Mouse (Mus musculus): ENCODE data around the gene Mosmo. TPM values are rescaled to one million over a fixed set of nuclear protein-coding genes. Genes with fewer than 3 reads are reported as not detected.
"Not testable (repeated sequence)": the region's sequence is repeated elsewhere in the genome, so short reads cannot be mapped to it uniquely, and the experiment has no call there.

The Mosmo gene
- polyA plus RNA-seq, 1 experiment from 2014 or later: 7.7 TPM

GRCm38 (mm10) chr7:120693831-120694375 is 16.5 kb downstream of the Mosmo start:
- Histone ChIP-seq H3K4me3 (replicated peaks; ENCODE audit: low read length) (no peak overlapping the region), H3K27ac (ENCODE audit: low read length) (no peak overlapping the region), H3K9me3 (replicated peaks; ENCODE audit: control insufficient read depth, low read length) (no peaks in the 10 kb centered on the region), H3K36me3 (ENCODE audit: control insufficient read depth, insufficient read depth, low read length) (peaks cover 4% of the 10 kb centered on the region; the same call in 1 of the 2 replicates), H3K4me2 (ENCODE audit: low read depth, low read length) (no peak overlapping the region), H3K4me1 (ENCODE audit: control insufficient read depth, insufficient read depth, low read length) (peaks cover 3% of the 10 kb centered on the region; the same call in 1 of the 2 replicates), H3K9ac (ENCODE audit: low read length) (no peak overlapping the region), H3K27me3 (ENCODE audit: control insufficient read depth, insufficient read depth, low read length) (no peaks in the 10 kb centered on the region)
- ATAC-seq (ENCODE audit: insufficient read depth, low FRiP score): no peak
- 98% methylated on average over 5 of the region's 5 CpGs for WGBS

GRCm38 (mm10) chr7:120695196-120695595 is 17.8 kb downstream of the Mosmo start:
- no peaks in the 10 kb centered on the region for H3K9me3 ChIP-seq (replicated peaks; ENCODE audit: control insufficient read depth, low read length)

DNA sequence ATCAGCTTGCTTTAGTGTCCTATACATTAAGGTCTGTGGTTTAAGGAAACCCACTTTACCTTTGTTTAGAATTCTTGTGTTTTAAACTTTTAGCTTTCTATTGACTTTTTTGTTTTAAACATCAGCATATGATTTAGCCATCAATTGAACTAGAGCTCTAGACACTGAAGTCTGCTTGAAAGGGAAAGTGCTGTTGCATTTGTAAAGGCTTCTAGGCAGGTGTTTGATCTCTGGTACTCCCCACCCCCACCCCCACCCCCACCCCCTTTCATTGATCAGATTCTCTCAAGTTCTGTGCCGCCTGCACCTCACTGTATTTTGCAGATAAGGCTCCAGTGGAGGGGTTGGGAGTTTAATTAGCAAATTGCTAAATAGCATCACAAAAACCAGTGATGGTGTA is 18.2 kb downstream of the Mosmo start:
- H3K36me3 ChIP-seq (ENCODE audit: control insufficient read depth, insufficient read depth, low read length): peaks cover 4% of the 10 kb centered on the region; the same call in 1 of the 2 replicates
- peaks cover 3% of the 10 kb centered on the region; the same call in 1 of the 2 replicates for H3K4me1 ChIP-seq (ENCODE audit: control insufficient read depth, insufficient read depth, low read length)
- no peak for ATAC-seq (ENCODE audit: insufficient read depth, low FRiP score)
- no peak overlapping the region for H3K27ac ChIP-seq (ENCODE audit: low read length)
- WGBS: 70% methylated on average over 1 of the region's 1 CpGs
- no peaks in the 10 kb centered on the region for H3K9me3 ChIP-seq (replicated peaks; ENCODE audit: control insufficient read depth, low read length)
- no peak overlapping the region for H3K9ac ChIP-seq (ENCODE audit: low read length)
- H3K27me3 ChIP-seq (ENCODE audit: control insufficient read depth, insufficient read depth, low read length): no peaks in the 10 kb centered on the region
- no peak overlapping the region for H3K4me2 ChIP-seq (ENCODE audit: low read depth, low read length)
- H3K4me3 ChIP-seq (replicated peaks; ENCODE audit: low read length): no peak overlapping the region

More at GRCm38 (mm10) chr7:120695196-120695595, 17.8 kb downstream of the Mosmo start:
- no peak overlapping the region for H3K4me3 ChIP-seq (replicated peaks; ENCODE audit: low read length)
- peaks cover 3% of the 10 kb centered on the region; the same call in 1 of the 2 replicates for H3K4me1 ChIP-seq (ENCODE audit: control insufficient read depth, insufficient read depth, low read length)
- no peak overlapping the region for H3K27ac ChIP-seq (ENCODE audit: low read length)
- no peak overlapping the region for H3K4me2 ChIP-seq (ENCODE audit: low read depth, low read length)
- H3K9ac ChIP-seq (ENCODE audit: low read length): no peak overlapping the region
- no peaks in the 10 kb centered on the region for H3K27me3 ChIP-seq (ENCODE audit: control insufficient read depth, insufficient read depth, low read length)
- WGBS: 26% methylated on average over 6 of the region's 6 CpGs
- ATAC-seq (ENCODE audit: insufficient read depth, low FRiP score): no peak
- peaks cover 4% of the 10 kb centered on the region; the same call in 1 of the 2 replicates for H3K36me3 ChIP-seq (ENCODE audit: control insufficient read depth, insufficient read depth, low read length)

GRCm38 (mm10) chr7:120696331-120696730 is 18.9 kb downstream of the Mosmo start:
- H3K27me3 ChIP-seq (ENCODE audit: control insufficient read depth, insufficient read depth, low read length): no peaks in the 10 kb centered on the region
- H3K4me1 ChIP-seq (ENCODE audit: control insufficient read depth, insufficient read depth, low read length): peaks cover 3% of the 10 kb centered on the region; the same call in 1 of the 2 replicates
- no peak overlapping the region for H3K9ac ChIP-seq (ENCODE audit: low read length)
- H3K4me2 ChIP-seq (ENCODE audit: low read depth, low read length): no peak overlapping the region
- no peak overlapping the region for H3K4me3 ChIP-seq (replicated peaks; ENCODE audit: low read length)
- ATAC-seq (ENCODE audit: insufficient read depth, low FRiP score): no peak
- no peaks in the 10 kb centered on the region for H3K9me3 ChIP-seq (replicated peaks; ENCODE audit: control insufficient read depth, low read length)
- 90% methylated on average over 2 of the region's 2 CpGs for WGBS
- H3K27ac ChIP-seq (ENCODE audit: low read length): no peak overlapping the region
- 0 out of 2 replicates have a peak, but pooled peaks cover 4% of the 10 kb centered on the region for H3K36me3 ChIP-seq (ENCODE audit: control insufficient read depth, insufficient read depth, low read length)

DNA sequence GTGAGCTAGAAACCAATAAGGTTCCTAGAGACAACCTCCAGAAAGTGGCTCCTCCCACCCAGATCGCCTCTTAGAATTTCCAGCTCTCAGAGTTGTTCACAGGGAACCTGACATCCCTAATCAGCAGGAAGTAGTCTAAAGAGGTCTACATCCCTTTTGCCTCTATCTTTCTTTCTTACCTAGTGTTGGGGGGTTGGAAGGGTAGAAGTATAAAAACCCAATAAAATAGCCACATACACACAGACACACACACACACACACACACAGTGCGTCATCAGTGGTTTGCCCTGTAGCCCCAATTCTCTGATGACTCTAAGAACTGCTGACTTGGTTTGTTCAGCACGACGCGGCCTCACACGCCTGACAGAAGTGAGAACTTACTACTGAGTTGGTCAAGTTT is 22.2 kb downstream of the Mosmo start:
- Histone ChIP-seq H3K4me1 (ENCODE audit: control insufficient read depth, insufficient read depth, low read length) (peaks cover 8% of the 10 kb centered on the region; the same call in 1 of the 2 replicates), H3K4me2 (ENCODE audit: low read depth, low read length) (no peak overlapping the region), H3K27me3 (ENCODE audit: control insufficient read depth, insufficient read depth, low read length) (no peaks in the 10 kb centered on the region), H3K9me3 (replicated peaks; ENCODE audit: control insufficient read depth, low read length) (no peaks in the 10 kb centered on the region), H3K36me3 (ENCODE audit: control insufficient read depth, insufficient read depth, low read length) (no peaks in the 10 kb centered on the region), H3K9ac (ENCODE audit: low read length) (no peak overlapping the region), H3K4me3 (replicated peaks; ENCODE audit: low read length) (no peak overlapping the region), H3K27ac (ENCODE audit: low read length) (no peak overlapping the region)
- WGBS: 86% methylated on average over 6 of the region's 6 CpGs
- ATAC-seq (ENCODE audit: insufficient read depth, low FRiP score): no peak

GRCm38 (mm10) chr7:120703888-120704287 is 26.5 kb downstream of the Mosmo start:
- no peak overlapping the region for H3K4me2 ChIP-seq (ENCODE audit: low read depth, low read length)
- H3K4me1 ChIP-seq (ENCODE audit: control insufficient read depth, insufficient read depth, low read length): 0 out of 2 replicates have a peak, but pooled peaks cover 5% of the 10 kb centered on the region
- ATAC-seq (ENCODE audit: insufficient read depth, low FRiP score): no peak
- 50% methylated on average over 3 of the region's 3 CpGs for WGBS
- H3K9me3 ChIP-seq (replicated peaks; ENCODE audit: control insufficient read depth, low read length): no peaks in the 10 kb centered on the region
- H3K9ac ChIP-seq (ENCODE audit: low read length): no peak overlapping the region
- no peaks in the 10 kb centered on the region for H3K36me3 ChIP-seq (ENCODE audit: control insufficient read depth, insufficient read depth, low read length)
- H3K27ac ChIP-seq (ENCODE audit: low read length): no peak overlapping the region
- no peaks in the 10 kb centered on the region for H3K27me3 ChIP-seq (ENCODE audit: control insufficient read depth, insufficient read depth, low read length)
- no peak overlapping the region for H3K4me3 ChIP-seq (replicated peaks; ENCODE audit: low read length)

DNA sequence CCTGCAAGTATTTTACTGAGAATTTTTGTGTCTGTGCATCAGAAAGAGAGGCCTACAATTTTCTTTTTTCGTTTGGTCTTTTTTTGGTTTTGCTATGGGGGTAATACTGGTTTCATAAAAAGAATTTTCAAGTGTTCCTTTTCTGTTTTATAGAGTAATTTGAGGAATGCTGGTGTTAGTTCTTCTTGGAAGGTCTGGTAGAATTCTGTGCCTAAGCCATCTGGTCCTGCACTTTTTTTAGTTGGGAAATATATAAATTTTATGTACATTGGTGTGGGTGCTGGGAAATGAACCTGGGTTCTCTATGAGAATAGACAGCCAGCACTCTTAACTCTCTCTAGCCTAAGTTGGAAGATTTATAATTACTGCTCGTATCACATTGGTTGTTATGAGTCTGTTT is 34.7 kb downstream of the Mosmo start:
- no peak for ATAC-seq (ENCODE audit: insufficient read depth, low FRiP score)
- Histone ChIP-seq H3K9me3 (replicated peaks; ENCODE audit: control insufficient read depth, low read length) (no peaks in the 10 kb centered on the region), H3K27me3 (ENCODE audit: control insufficient read depth, insufficient read depth, low read length) (no peaks in the 10 kb centered on the region), H3K27ac (ENCODE audit: low read length) (no peak overlapping the region), H3K36me3 (ENCODE audit: control insufficient read depth, insufficient read depth, low read length) (no peaks in the 10 kb centered on the region), H3K9ac (ENCODE audit: low read length) (no peak overlapping the region), H3K4me2 (ENCODE audit: low read depth, low read length) (no peak overlapping the region), H3K4me1 (ENCODE audit: control insufficient read depth, insufficient read depth, low read length) (no peaks in the 10 kb centered on the region), H3K4me3 (replicated peaks; ENCODE audit: low read length) (no peak overlapping the region)
- WGBS: 87% methylated on average over 2 of the region's 2 CpGs

GRCm38 (mm10) chr7:120713225-120713624 is 35.8 kb downstream of the Mosmo start:
- no peaks in the 10 kb centered on the region for H3K27me3 ChIP-seq (ENCODE audit: control insufficient read depth, insufficient read depth, low read length)
- no peaks in the 10 kb centered on the region for H3K4me1 ChIP-seq (ENCODE audit: control insufficient read depth, insufficient read depth, low read length)
- no peak for ATAC-seq (ENCODE audit: insufficient read depth, low FRiP score)
- no peaks in the 10 kb centered on the region for H3K9me3 ChIP-seq (replicated peaks; ENCODE audit: control insufficient read depth, low read length)
- no peak overlapping the region for H3K9ac ChIP-seq (ENCODE audit: low read length)
- WGBS: 90% methylated on average over 2 of the region's 2 CpGs
- no peak overlapping the region for H3K4me3 ChIP-seq (replicated peaks; ENCODE audit: low read length)
- no peak overlapping the region for H3K27ac ChIP-seq (ENCODE audit: low read length)
- no peak overlapping the region for H3K4me2 ChIP-seq (ENCODE audit: low read depth, low read length)
- H3K36me3 ChIP-seq (ENCODE audit: control insufficient read depth, insufficient read depth, low read length): no peaks in the 10 kb centered on the region

GRCm38 (mm10) chr7:120713951-120714350 is 36.5 kb downstream of the Mosmo start:
- H3K4me3 ChIP-seq (replicated peaks; ENCODE audit: low read length); H3K4me2 ChIP-seq (ENCODE audit: low read depth, low read length); H3K36me3 ChIP-seq (ENCODE audit: control insufficient read depth, insufficient read depth, low read length); H3K9ac ChIP-seq (ENCODE audit: low read length); H3K27me3 ChIP-seq (ENCODE audit: control insufficient read depth, insufficient read depth, low read length); H3K27ac ChIP-seq (ENCODE audit: low read length); H3K9me3 ChIP-seq (replicated peaks; ENCODE audit: control insufficient read depth, low read length); H3K4me1 ChIP-seq (ENCODE audit: control insufficient read depth, insufficient read depth, low read length); ATAC-seq (ENCODE audit: insufficient read depth, low FRiP score): not testable (repeated sequence)
- WGBS: 89% methylated on average over 11 of the region's 11 CpGs
